Mouse (Mus musculus): ENCODE results near the gene Rhob.

Gene Rhob

GRCm38 (mm10) chr12:8506954-8507707, 7.3 kb upstream of the Rhob start:
- in situ Hi-C loops (cut with MseI, MboI): loop anchor here in 1 of 2 experiments (25.0 kb wide), 1 partner anchor 445 kb away; no protein-coding TSS in a partner anchor

GRCm38 (mm10) chr12:8504131-8504530, 4.3 kb upstream of the Rhob start:
- in situ Hi-C loops (cut with MseI, MboI): loop anchor here (5.0 to 25.0 kb wide), 2 partner anchors 182 to 442 kb away; no protein-coding TSS in a partner anchor

GRCm38 (mm10) chr12:8502546-8502945, 2.7 kb upstream of the Rhob start:
- in situ Hi-C loops (cut with MseI, MboI): loop anchor here (5.0 to 25.0 kb wide), 2 partner anchors 180 to 440 kb away; no protein-coding TSS in a partner anchor

GRCm38 (mm10) chr12:8501571-8502305, 1.9 kb upstream of the Rhob start:
- in situ Hi-C loops (cut with MseI, MboI): loop anchor here (5.0 to 25.0 kb wide), 2 partner anchors 179 to 439 kb away; no protein-coding TSS in a partner anchor

- in situ Hi-C loops (cut with MseI, MboI): loop anchor here (5.0 to 25.0 kb wide), 2 partner anchors 179 to 439 kb away; no protein-coding TSS in a partner anchor
Observed at GRCm38 (mm10) chr12:8500597-8501570, 1.1 kb upstream of the Rhob start.

- in situ Hi-C loops (cut with MseI, MboI): no loop called here
Observed at GRCm38 (mm10) chr12:8499001-8499870, 573 bp downstream of the Rhob start.

GRCm38 (mm10) chr12:8498591-8499000, 1.2 kb downstream of the Rhob start:
- in situ Hi-C loops (cut with MseI, MboI): no loop called here

- in situ Hi-C loops (cut with MseI, MboI): no loop called here
Observed at GRCm38 (mm10) chr12:8498148-8498571, 1.6 kb downstream of the Rhob start.

GRCm38 (mm10) chr12:8497314-8497706, 2.5 kb downstream of the Rhob start:
- in situ Hi-C loops (cut with MseI, MboI): no loop called here

- in situ Hi-C loops (cut with MseI, MboI): no loop called here
Observed at GRCm38 (mm10) chr12:8496679-8497313, 3.0 kb downstream of the Rhob start.

- in situ Hi-C loops (cut with MseI, MboI): no loop called here
Observed at GRCm38 (mm10) chr12:8495881-8496678, 3.7 kb downstream of the Rhob start.

- in situ Hi-C loops (cut with MseI, MboI): no loop called here
Observed at GRCm38 (mm10) chr12:8494675-8495074, 5.1 kb downstream of the Rhob start.

- in situ Hi-C loops (cut with MseI, MboI): no loop called here
Observed at GRCm38 (mm10) chr12:8493386-8493785, 6.4 kb downstream of the Rhob start.

GRCm38 (mm10) chr12:8489098-8489497, 10.7 kb downstream of the Rhob start:
- in situ Hi-C loops (cut with MseI, MboI): no loop called here

- in situ Hi-C loops (cut with MseI, MboI): no loop called here
Observed at GRCm38 (mm10) chr12:8488652-8488980, 11.2 kb downstream of the Rhob start.

GRCm38 (mm10) chr12:8487959-8488651, 11.7 kb downstream of the Rhob start:
- in situ Hi-C loops (cut with MseI, MboI): no loop called here

- in situ Hi-C loops (cut with MseI, MboI): no loop called here
Observed at GRCm38 (mm10) chr12:8487281-8487680, 12.5 kb downstream of the Rhob start.

GRCm38 (mm10) chr12:8485247-8485646, 14.6 kb downstream of the Rhob start:
- in situ Hi-C loops (cut with MseI, MboI): no loop called here

- in situ Hi-C loops (cut with MseI, MboI): no loop called here
Observed at GRCm38 (mm10) chr12:8482169-8482568, 17.6 kb downstream of the Rhob start.

All from mouse trophoblast stem cell (cell line).